Mouse (Mus musculus): ENCODE data around the gene Fra10ac1. TPM values are rescaled to one million over a fixed set of nuclear protein-coding genes. Genes with fewer than 3 reads are reported as not detected.
A peak's percentile ranks its signal among the peaks of the same experiment; 100 is the strongest.

Gene Fra10ac1
- polyA plus RNA-seq, 1 experiment from 2014 or later, result 11.1 TPM

DNA sequence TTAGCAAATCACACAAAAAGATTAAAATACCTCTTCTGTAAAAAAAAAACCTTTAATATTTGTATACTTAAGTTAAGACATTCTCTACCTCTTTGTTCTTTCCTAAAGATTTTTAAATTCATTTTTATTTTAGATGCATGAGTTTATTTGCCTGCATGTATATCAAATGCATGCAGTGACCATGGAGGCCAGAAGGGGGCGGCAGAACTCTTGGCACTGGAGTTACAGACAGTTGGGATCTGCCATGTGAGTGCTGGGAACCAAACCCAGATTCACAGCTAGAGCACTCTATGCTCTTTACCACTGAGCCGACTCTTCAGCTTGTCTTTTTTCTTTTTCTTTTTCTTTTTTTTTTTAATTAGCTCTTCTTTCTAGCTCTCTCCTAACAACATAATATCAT, 4.7 kb upstream of the Fra10ac1 start:
- no peak overlapping the region for H3K27ac ChIP-seq (replicated peaks)
- H3K27me3 ChIP-seq, result no peaks in the 10 kb centered on the region
- H3K9ac ChIP-seq, result no peak overlapping the region
- H3K4me3 ChIP-seq (replicated peaks), result no peak overlapping the region
- no peaks in the 10 kb centered on the region for H3K36me3 ChIP-seq (replicated peaks)
- peaks cover 10% of the 10 kb centered on the region for H3K4me1 ChIP-seq (replicated peaks)
- no peak overlapping the region for H3K4me2 ChIP-seq
- ATAC-seq (ENCODE audit: insufficient read depth), result no peak
- 40% methylated on average over 2 of the region's 2 CpGs for WGBS (ENCODE audit: insufficient replicate concordance)
- no peaks in the 10 kb centered on the region for H3K9me3 ChIP-seq (replicated peaks)

DNA sequence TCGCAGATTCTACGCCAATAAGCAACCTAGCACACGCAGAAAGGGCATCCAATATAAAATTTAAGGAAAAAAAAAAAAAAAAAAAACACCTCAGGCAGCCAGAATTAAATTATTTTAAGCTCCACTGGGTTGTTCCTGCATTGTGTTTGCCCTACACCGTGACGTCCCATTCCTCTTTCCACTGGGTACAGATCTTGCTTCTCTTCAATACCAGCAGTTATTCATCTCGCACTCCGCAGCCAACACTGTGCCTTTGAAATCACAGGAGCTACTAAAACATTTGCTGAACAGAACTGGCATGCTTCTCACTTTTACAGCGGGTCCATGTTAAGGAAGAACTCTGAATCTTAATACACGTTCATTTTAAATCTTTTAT, 717 bp upstream of the Fra10ac1 start:
- Histone ChIP-seq H3K4me2 (peak overlapping the region; percentile 79), H3K4me3 (replicated peaks) (peak overlapping the region; percentile 79), H3K27me3 (no peaks in the 10 kb centered on the region), H3K9ac (no peak overlapping the region), H3K9me3 (replicated peaks) (no peaks in the 10 kb centered on the region), H3K36me3 (replicated peaks) (no peaks in the 10 kb centered on the region), H3K27ac (replicated peaks) (no peak overlapping the region), H3K4me1 (replicated peaks) (peaks cover 22% of the 10 kb centered on the region)
- 18% methylated on average over 9 of the region's 9 CpGs for WGBS (ENCODE audit: insufficient replicate concordance)
- ATAC-seq (ENCODE audit: insufficient read depth), result no peak

DNA sequence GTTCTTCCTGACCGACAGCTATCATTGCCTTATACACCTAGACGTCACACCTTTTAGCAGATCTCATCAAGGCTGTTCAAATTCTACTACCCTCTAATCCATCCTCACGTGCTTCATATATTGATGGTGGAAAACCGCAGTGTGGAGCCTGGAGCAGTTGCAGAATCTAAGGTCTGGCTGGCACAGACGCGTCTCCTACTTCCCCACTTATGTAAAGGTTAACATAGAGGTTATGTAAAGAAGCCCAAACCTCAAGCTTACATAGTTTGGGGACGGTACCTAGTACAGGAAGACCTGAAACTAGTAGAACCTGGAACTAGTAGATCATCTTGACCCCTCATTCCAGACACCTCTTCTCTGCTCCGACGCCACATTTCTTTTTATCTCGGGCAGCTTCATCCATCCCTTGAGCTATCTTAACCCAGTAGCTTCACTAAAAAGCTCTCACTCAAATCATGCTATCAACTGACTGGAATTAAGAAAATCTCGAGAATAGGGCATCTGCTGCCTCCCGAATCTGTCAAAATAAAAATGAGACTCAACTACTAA, 526 bp downstream of the Fra10ac1 start:
- Histone ChIP-seq H3K9ac (peak overlapping the region; percentile 72), H3K4me3 (replicated peaks) (peak overlapping the region; percentile 79), H3K4me1 (replicated peaks) (peaks cover 22% of the 10 kb centered on the region), H3K9me3 (replicated peaks) (no peaks in the 10 kb centered on the region), H3K36me3 (replicated peaks) (0 out of 2 replicates have a peak, but pooled peaks cover under 1% of the 10 kb centered on the region), H3K4me2 (peak overlapping the region; percentile 79), H3K27ac (replicated peaks) (peak overlapping the region; percentile 76), H3K27me3 (no peaks in the 10 kb centered on the region)
- WGBS (ENCODE audit: insufficient replicate concordance), result 7% methylated on average over 12 of the region's 12 CpGs
- ATAC-seq (ENCODE audit: insufficient read depth), result peak; percentile 30

DNA sequence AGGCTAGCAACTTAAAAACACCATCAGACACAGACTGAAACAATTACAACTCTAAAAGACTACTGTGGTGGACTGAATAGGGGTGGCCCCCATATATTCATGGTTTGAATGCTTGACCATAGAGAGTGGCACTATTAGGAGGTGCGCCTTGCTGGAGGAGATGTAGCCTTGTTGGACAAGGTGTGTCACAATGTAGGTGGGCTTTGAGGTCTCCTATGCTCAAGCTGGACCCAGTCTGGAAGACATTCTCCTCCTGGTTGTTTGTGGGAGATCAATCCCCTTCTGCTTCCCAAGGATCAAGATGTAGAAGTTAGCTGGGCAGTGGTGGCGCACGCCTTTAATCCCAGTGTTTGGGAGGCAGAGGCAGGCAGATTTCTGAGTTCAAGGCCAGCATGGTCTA, 6.3 kb downstream of the Fra10ac1 start:
- 92% methylated on average over 3 of the region's 3 CpGs for WGBS (ENCODE audit: insufficient replicate concordance)
- no peak overlapping the region for H3K4me2 ChIP-seq
- H3K4me1 ChIP-seq (replicated peaks), result 0 out of 2 replicates have a peak, but pooled peaks cover 1% of the 10 kb centered on the region
- H3K27me3 ChIP-seq, result no peaks in the 10 kb centered on the region
- H3K9me3 ChIP-seq (replicated peaks), result no peaks in the 10 kb centered on the region
- no peak overlapping the region for H3K9ac ChIP-seq
- no peak overlapping the region for H3K27ac ChIP-seq (replicated peaks)
- no peak overlapping the region for H3K4me3 ChIP-seq (replicated peaks)
- no peak for ATAC-seq (ENCODE audit: insufficient read depth)
- H3K36me3 ChIP-seq (replicated peaks), result peaks cover 15% of the 10 kb centered on the region; the same call in 1 of the 2 replicates

DNA sequence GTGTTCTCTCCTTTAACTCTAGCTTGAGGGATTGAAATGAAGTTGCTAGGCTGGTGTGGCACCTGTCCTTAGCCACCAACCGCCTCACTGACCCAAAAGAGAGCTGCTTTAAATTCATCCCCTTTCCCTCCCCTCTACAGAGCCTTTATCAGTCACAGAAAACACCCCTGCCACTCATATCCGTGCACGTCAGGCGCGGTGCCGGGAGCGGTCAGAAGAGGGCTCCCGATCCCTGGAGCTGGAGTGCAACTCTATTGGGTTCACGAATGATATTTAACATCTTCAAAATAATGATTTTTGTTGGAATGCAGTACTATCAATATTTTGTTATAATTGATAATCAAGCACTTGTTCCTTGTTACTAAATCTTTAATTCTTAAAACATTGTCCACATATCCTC, 17.3 kb downstream of the Fra10ac1 start:
- no peak for ATAC-seq (ENCODE audit: insufficient read depth)
- 51% methylated on average over 9 of the region's 9 CpGs for WGBS (ENCODE audit: insufficient replicate concordance)
- Histone ChIP-seq H3K4me3 (replicated peaks) (no peak overlapping the region), H3K27me3 (no peaks in the 10 kb centered on the region), H3K36me3 (replicated peaks) (peaks cover 12% of the 10 kb centered on the region), H3K27ac (replicated peaks) (no peak overlapping the region), H3K9ac (no peak overlapping the region), H3K4me1 (replicated peaks) (no peaks in the 10 kb centered on the region), H3K9me3 (replicated peaks) (no peaks in the 10 kb centered on the region), H3K4me2 (no peak overlapping the region)

DNA sequence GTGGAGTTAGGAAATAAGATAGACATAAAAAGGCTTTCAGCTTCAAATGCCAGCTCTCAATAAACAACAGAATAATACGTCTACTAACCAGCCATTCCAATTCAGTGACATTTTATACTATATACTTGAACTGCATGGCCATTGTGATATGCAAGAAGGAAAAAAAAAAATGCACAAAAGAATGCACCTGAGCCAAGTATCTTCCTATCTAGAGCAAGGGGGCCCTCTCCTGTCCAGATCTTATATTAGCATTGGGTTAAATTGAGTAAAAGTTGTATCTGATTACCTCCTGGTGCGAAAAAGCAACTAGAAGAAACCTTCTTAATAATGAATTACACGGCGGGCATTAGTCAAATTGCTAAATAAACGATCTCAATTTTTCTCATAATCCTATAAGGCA, 25.2 kb downstream of the Fra10ac1 start:
- no peaks in the 10 kb centered on the region for H3K9me3 ChIP-seq (replicated peaks)
- WGBS (ENCODE audit: insufficient replicate concordance), result 70% methylated on average over 5 of the region's 5 CpGs
- H3K4me1 ChIP-seq (replicated peaks), result no peaks in the 10 kb centered on the region
- no peaks in the 10 kb centered on the region for H3K27me3 ChIP-seq
- no peak overlapping the region for H3K9ac ChIP-seq
- no peak overlapping the region for H3K4me3 ChIP-seq (replicated peaks)
- peaks cover 21% of the 10 kb centered on the region for H3K36me3 ChIP-seq (replicated peaks)
- no peak overlapping the region for H3K27ac ChIP-seq (replicated peaks)
- H3K4me2 ChIP-seq, result no peak overlapping the region
- ATAC-seq (ENCODE audit: insufficient read depth), result no peak

DNA sequence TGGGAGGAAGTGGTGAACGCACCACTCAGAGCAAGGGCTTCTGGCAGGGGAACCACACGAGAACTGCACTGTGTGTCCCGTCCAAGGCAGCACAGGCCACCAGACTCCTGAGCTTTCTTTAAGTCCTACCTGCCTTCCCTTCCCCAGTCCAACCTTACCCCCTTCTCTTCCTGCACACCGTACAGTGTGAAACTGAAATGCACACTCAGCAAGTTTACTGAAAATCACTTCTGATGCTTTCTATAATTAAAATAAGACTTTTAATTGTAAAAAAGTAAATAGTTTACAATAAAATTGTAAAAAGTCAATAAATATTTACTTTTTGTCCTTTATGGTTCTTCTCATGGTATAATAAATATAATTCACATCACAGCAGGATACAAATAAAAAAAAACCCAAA, 28.7 kb downstream of the Fra10ac1 start:
- Histone ChIP-seq H3K9ac (no peak overlapping the region), H3K4me3 (replicated peaks) (no peak overlapping the region), H3K27me3 (no peaks in the 10 kb centered on the region), H3K27ac (replicated peaks) (no peak overlapping the region), H3K9me3 (replicated peaks) (no peaks in the 10 kb centered on the region), H3K36me3 (replicated peaks) (peaks cover 14% of the 10 kb centered on the region; the same call in 1 of the 2 replicates), H3K4me1 (replicated peaks) (no peaks in the 10 kb centered on the region), H3K4me2 (no peak overlapping the region)
- no peak for ATAC-seq (ENCODE audit: insufficient read depth)
- 80% methylated on average over 4 of the region's 4 CpGs for WGBS (ENCODE audit: insufficient replicate concordance)

DNA sequence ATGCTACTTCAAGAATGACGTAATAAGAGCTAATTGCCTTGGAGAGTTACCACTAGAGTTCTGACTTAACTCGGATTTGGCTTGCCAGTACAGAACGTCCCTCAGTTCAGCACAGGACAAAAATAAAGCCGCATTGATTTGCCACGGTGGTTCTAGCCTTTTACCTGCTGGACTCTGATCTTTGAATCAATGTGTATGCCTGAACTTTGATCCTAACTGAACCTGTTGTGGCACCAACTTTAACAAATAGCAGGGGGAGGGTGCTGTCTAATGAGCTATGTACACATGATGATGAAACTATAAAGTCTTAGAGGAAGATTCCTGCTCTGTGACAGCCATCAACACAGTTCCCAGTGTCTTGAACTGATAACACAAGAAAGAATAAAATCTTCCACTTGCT, 32.5 kb downstream of the Fra10ac1 start:
- Histone ChIP-seq H3K9ac (no peak overlapping the region), H3K4me1 (replicated peaks) (no peaks in the 10 kb centered on the region), H3K4me3 (replicated peaks) (no peak overlapping the region), H3K27me3 (no peaks in the 10 kb centered on the region), H3K9me3 (replicated peaks) (no peaks in the 10 kb centered on the region), H3K27ac (replicated peaks) (peak overlapping the region; percentile 12), H3K4me2 (no peak overlapping the region), H3K36me3 (replicated peaks) (peaks cover 11% of the 10 kb centered on the region; the same call in 1 of the 2 replicates)
- 66% methylated on average over 5 of the region's 5 CpGs for WGBS (ENCODE audit: insufficient replicate concordance)
- peak; percentile 79 for ATAC-seq (ENCODE audit: insufficient read depth)

DNA sequence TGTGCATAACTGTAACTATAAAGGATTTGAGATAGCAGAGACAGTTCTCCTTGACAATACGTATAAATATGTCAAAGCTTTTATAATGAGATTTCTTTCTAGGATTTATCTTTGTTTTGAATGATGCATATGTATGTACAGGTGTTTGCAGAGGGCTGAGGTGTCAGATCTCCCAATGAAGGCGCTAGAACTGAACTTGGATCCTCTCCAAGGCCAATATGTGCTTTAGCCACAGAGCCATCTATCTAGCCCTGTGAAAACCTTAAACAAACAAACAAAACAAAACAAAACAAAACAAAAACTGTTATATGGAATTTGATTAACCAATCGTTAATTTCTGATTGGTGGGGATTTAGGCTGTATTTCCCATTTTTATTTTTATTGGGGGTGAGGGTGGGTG, 33.4 kb downstream of the Fra10ac1 start:
- no peak for ATAC-seq (ENCODE audit: insufficient read depth)
- H3K9me3 ChIP-seq (replicated peaks), result no peaks in the 10 kb centered on the region
- H3K36me3 ChIP-seq (replicated peaks), result peaks cover 11% of the 10 kb centered on the region; the same call in 1 of the 2 replicates
- H3K4me2 ChIP-seq, result no peak overlapping the region
- 71% methylated on average over 3 of the region's 3 CpGs for WGBS (ENCODE audit: insufficient replicate concordance)
- no peaks in the 10 kb centered on the region for H3K27me3 ChIP-seq
- H3K27ac ChIP-seq (replicated peaks), result peak overlapping the region; percentile 59; the same call in 1 of the 2 replicates
- H3K4me3 ChIP-seq (replicated peaks), result no peak overlapping the region
- H3K4me1 ChIP-seq (replicated peaks), result no peaks in the 10 kb centered on the region
- no peak overlapping the region for H3K9ac ChIP-seq

DNA sequence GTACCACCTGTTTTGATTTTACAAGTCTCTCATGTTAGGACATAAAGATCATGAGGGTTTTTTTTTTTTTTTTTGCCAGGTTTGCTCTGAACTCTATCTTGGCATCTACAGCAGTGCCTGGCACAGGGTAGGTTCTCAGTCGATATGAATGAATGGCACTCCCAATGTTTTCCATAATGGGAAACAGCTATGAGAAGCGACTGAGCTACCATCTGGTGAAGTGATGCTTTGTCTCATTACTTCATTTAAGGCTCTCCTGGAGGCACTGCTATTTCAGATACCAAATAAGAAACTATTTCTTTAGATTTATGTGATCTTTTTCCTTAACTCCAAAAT, 36.6 kb downstream of the Fra10ac1 start:
- no peak overlapping the region for H3K27ac ChIP-seq (replicated peaks)
- no peaks in the 10 kb centered on the region for H3K9me3 ChIP-seq (replicated peaks)
- no peaks in the 10 kb centered on the region for H3K4me1 ChIP-seq (replicated peaks)
- H3K9ac ChIP-seq, result no peak overlapping the region
- peaks cover 8% of the 10 kb centered on the region for H3K36me3 ChIP-seq (replicated peaks)
- H3K4me3 ChIP-seq (replicated peaks), result no peak overlapping the region
- H3K27me3 ChIP-seq, result no peaks in the 10 kb centered on the region
- no peak overlapping the region for H3K4me2 ChIP-seq
- WGBS (ENCODE audit: insufficient replicate concordance), result 63% methylated on average over 2 of the region's 2 CpGs
- ATAC-seq (ENCODE audit: insufficient read depth), result no peak

DNA sequence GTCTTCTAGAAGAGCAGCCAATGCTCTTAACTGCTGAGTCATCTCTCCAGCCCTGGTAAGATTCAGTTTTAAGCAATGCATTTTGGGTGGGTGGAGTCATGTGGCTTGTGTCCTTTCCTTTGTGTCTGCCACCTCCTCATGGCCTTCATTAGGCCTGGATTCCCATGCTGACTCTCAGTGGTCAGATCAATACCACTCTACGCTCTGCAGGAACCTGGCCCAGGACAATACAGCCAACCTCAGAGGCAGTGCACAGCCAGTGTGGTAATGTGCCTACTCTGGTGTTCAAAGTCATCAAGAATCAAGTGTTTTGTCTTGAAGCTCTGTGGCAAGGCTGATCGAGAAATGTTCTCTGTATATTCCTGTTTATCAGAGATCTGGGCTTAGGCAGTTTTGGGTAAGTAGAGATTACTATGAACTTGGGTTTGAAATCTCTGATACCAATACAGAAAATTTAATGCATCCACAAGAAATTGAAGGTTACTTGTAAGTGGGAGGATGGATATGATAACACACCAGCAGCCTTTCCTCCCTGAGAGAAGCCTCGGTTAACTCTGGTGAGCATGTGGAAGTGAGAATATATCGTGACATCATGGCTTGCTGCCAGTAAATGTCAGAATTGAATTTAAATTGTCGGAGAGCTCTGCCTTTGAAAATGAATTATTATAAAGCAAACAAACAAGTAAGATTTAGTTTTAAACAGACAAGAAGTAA, 37.2 kb downstream of the Fra10ac1 start:
- ATAC-seq (ENCODE audit: insufficient read depth), result no peak
- no peaks in the 10 kb centered on the region for H3K9me3 ChIP-seq (replicated peaks)
- H3K36me3 ChIP-seq (replicated peaks), result peaks cover 11% of the 10 kb centered on the region
- H3K27me3 ChIP-seq, result no peaks in the 10 kb centered on the region
- no peak overlapping the region for H3K4me3 ChIP-seq (replicated peaks)
- 73% methylated on average over 5 of the region's 5 CpGs for WGBS (ENCODE audit: insufficient replicate concordance)
- no peak overlapping the region for H3K4me2 ChIP-seq
- no peak overlapping the region for H3K27ac ChIP-seq (replicated peaks)
- H3K9ac ChIP-seq, result no peak overlapping the region
- H3K4me1 ChIP-seq (replicated peaks), result no peaks in the 10 kb centered on the region

DNA sequence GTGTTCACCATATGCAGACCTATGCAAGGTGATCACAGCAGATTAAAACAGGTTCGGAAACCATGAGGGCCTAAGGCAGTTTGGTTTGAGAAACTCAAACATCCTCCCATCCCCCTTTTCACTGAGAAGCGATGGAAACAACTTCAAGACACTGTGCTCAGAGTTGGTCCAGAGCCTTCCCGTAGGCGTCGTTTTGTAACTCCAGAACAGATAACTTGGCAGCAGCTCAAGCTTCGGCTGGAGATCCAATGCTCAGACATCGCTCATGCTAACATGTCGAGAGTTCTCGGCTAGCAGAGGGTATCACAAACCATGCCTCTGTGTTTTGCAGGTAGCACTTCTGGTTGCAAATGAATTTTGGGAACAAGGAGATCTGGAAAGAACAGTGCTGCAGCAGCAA, 44.3 kb downstream of the Fra10ac1 start:
- H3K4me3 ChIP-seq (replicated peaks), result no peak overlapping the region
- H3K4me2 ChIP-seq, result no peak overlapping the region
- no peaks in the 10 kb centered on the region for H3K27me3 ChIP-seq
- H3K4me1 ChIP-seq (replicated peaks), result no peaks in the 10 kb centered on the region
- no peak for ATAC-seq (ENCODE audit: insufficient read depth)
- peaks cover 22% of the 10 kb centered on the region for H3K36me3 ChIP-seq (replicated peaks)
- H3K27ac ChIP-seq (replicated peaks), result no peak overlapping the region
- 74% methylated on average over 9 of the region's 9 CpGs for WGBS (ENCODE audit: insufficient replicate concordance)
- no peak overlapping the region for H3K9ac ChIP-seq
- no peaks in the 10 kb centered on the region for H3K9me3 ChIP-seq (replicated peaks)
